Mouse (Mus musculus) mesoderm, embryonic 11.5 days (tissue): Measurements from ENCODE around the gene Gm8246.
"Not testable (repeated sequence)": the region's sequence is repeated elsewhere in the genome, so short reads cannot be mapped to it uniquely, and the experiment has no call there.

Experiments
- DNase-seq: peaks from one replicate; pipeline ENCODE4 v3.0.0-alpha.2; 2012; ENCODE audit warnings: low read depth, low spot score

Gm8246 gene

DNA sequence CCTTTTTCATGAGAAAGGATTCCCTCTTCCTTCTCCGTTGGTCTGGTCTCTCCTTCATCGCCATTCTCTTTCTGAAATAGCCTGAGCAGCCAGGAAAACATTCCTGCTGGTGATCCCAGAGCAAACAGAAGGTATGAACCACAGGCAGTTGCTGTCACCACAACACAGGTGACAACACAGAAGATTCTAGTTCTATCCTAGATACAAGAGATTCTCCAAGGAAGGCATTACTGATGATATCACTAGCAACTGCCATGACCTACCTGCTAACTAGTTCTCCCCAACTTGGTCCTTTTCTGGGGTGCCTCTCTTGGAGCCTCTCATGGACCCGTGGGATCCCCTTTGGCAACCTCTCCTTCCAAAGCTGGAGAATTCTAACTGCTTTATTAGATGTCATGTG lies at the start of gene Gm8246:
Gm8246 (minus strand) TSS at position 101 of the 400 bp plus-strand sequence.
- not testable (repeated sequence) for DNase-seq

DNA sequence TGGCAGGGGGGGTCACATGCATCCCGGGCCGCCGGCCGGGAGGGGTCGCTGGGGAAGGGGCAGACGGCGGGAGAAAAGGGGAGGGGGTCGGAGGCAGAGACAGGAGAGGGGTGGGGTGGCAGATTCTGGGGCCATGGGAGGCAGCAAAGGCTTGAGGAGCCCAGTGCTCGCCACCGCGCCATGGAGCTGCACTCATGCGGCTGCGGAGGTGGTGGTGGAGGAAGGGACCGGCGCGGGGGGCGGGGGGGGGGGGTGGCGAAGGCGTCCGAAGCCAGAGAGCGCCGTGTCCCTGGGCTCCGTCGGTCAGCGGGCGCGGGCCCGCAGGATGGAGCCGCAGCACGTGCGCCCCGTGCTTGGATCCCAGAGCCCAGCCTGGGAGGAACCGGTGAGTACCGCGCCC lies 23.7 kb upstream of the Gm8246 start, which contains the start of gene Gm3488:
Gm3488 (plus strand) TSS at position 301 of the 400 bp plus-strand sequence.
- not testable (repeated sequence) for DNase-seq

DNA sequence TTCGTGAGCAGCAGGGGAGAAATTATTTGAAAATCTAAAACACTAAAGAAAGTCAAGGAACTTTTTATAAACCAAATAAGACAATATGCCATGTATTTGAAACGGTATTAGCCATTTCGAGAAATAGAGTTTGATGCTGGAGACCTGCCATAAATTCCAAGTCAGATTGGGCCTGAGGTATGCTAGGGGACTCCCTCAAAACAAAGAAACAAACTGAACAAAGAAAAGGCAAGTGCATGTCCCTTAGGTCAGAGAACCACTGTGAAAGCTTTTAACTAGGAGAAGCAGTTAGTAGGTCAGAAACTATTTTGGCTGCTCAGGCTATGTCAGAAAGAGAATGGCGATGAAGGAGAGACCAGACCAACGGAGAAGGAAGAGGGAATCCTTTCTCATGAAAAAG lies 6.3 kb upstream of the Gm8246 start, which contains the start of gene Gm3187:
Gm3187 (plus strand) TSS at position 301 of the 400 bp plus-strand sequence.
- DNase-seq = not testable (repeated sequence)

DNA sequence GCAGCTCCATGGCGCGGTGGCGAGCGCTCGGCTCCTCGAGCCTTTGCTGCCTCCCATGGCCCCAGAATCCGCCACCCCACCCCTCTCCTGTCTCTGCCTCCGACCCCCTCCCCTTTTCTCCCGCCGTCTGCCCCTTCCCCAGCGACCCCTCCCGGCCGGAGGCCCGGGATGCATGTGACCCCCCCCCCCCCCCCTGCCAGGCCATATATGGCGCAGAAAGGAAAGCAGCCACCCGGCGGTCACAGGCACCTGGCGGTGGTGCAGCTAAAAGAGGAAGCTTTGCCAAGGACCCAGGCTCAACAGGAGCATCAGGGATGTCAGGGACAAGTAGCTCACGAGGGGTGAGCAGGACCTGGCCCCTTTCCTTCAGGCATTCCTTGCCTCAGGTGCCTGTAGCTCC lies 17.2 kb downstream of the Gm8246 start:
- DNase-seq = not testable (repeated sequence)

DNA sequence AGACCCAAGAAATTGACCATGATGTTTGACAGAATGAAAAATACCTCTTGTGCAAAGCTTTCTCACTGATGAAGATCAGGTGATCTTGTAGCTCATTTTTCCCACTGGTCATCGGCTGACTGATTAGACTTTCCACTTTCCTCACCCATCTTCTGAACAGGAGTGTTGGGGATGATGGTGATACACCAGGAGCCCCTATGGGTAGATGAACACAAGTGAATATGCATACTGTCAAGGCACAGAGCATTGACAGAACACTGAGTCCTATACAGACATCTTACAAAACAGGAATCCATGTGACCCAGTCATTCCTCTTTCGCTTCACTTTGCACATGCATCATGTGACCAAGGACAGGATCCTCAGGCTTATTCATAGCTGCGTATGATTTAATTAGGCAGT lies 22.3 kb downstream of the Gm8246 start, which contains the start of gene Gm3194:
Gm3194 (minus strand) TSS at position 101 of the 400 bp plus-strand sequence.
- not testable (repeated sequence) for DNase-seq
